ENCODE assay signal across 9 mouse cellular contexts in the genomic region with DNA sequence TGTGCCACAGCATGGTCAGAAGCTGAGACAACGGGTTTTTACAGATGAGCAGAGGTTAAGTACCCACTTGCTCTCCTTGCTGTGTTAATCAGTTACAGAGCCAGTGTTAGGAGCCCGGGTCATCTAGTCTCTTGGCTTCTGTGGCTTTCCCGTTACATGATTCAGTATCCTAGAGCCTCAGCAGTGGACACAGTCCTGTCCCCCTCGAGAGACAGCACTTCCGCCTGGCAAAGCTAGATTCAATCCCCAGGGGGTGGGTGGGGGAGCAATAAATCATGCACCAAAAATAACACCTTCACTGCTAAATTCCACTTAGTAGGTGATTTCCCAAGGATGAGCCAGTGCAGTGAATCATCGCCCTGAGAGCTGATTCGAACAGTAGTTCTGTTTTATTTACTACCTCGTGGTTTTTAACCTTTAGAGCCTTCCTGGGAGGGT. TPM values are rescaled to one million over a fixed set of nuclear protein-coding genes. Genes with fewer than 3 reads are reported as not detected.
DNase-seq lines count a peak whose midpoint lies in the region; TF ChIP-seq lines count a peak whose summit lies in the region.
"Had no signal": no experiment of that assay in that cellular context is flagged by ENCODE, and none has a peak within 500 bp of the region (broad histone marks: within the 10 kb centered on the region; RNA-seq: fewer than 3 reads in every experiment).

No protein-coding gene starts in this region.

- 12% methylated on average over 8 of the region's 8 CpGs for WGBS in spleen, adult 2 months

- intact Hi-C loops in gastrocnemius, postnatal 36 days (cut with DNase I) = no loop called here
- intact Hi-C loops in left cerebral cortex, postnatal 36 days (cut with DNase I) = no loop called here

- no peaks in the 10 kb centered on the region for H3K27me3 ChIP-seq in spleen, adult 2 months (ENCODE audit: control insufficient read depth, insufficient read depth, low read length)
- H3K27me3 ChIP-seq: hindbrain, embryonic 12.5 days had no signal

- no peaks in the 10 kb centered on the region for H3K36me3 ChIP-seq in spleen, adult 2 months (ENCODE audit: control insufficient read depth, insufficient read depth, low read length)
- H3K36me3 ChIP-seq: hindbrain, embryonic 12.5 days had no signal

- TF ChIP-seq CTCF in spleen, adult 2 months (IDR thresholded peaks at IDR 0.05; ENCODE audit: extremely low read depth, insufficient read depth, insufficient read length, insufficient replicate concordance) = no peak

- H3K27ac ChIP-seq in spleen, adult 2 months (ENCODE audit: insufficient read depth, low read length) = 0 out of 2 replicates have a peak overlapping the region, but pooled peaks have one; percentile 12
- H3K27ac ChIP-seq: hindbrain, embryonic 12.5 days had no signal

- DNase-seq in spleen, adult 2 months (ENCODE audit: low read depth in 1 of 2, low spot score in 2 of 2) = no peak
- no peak for DNase-seq in spleen, postnatal 10 days (ENCODE audit: low spot score in 2 of 2)
- DNase-seq in heart, adult 9 months (ENCODE audit: low spot score in 2 of 2) = peak; percentile 66 to 69
- peak; percentile 71 to 81 for DNase-seq in kidney, postnatal 25 days
- DNase-seq in yolk sac, embryonic 10.5 days (ENCODE audit: low spot score) = peak; percentile 79
- DNase-seq in cerebellum, adult 18-20 months = no peak
- DNase-seq in gastrocnemius, postnatal 36 days = no peak
- DNase-seq in left cerebral cortex, postnatal 36 days (ENCODE audit: low spot score in 2 of 2) = no peak

- H3K4me3 ChIP-seq in spleen, adult 2 months (ENCODE audit: extremely low read depth, insufficient read depth, insufficient read length) = no peak overlapping the region
- H3K4me3 ChIP-seq: hindbrain, embryonic 12.5 days had no signal

- peaks cover 32% of the 10 kb centered on the region; the same call in 1 of the 2 replicates for H3K4me1 ChIP-seq in spleen, adult 2 months (ENCODE audit: control insufficient read depth, insufficient read depth, insufficient read length)

- TF ChIP-seq POLR2A in spleen, adult 2 months (IDR thresholded peaks at IDR 0.05; ENCODE audit: low read depth, low read length) = no peak

RNA-seq across cellular contexts. Expression of gene Fam133b, which starts 42.0 kb away (rescaled TPM):
- 3.9 and 4.7 TPM in 2 replicates for polyA plus RNA-seq in spleen, adult 2 months (2012; rRNA removed)
- 10 to 100 TPM; 11.6 to 14.9 TPM for total RNA-seq in gastrocnemius, postnatal 36 days (2021)
- 10 to 100 TPM; 36.0 to 42.5 TPM for total RNA-seq in left cerebral cortex, postnatal 36 days (2021)

Comparison
In these comparisons a context has a peak if more than half of its experiments do, and no peak if none do; other contexts are left out.
1. DNase-seq: peak in heart, adult 9 months (2 of 2), kidney, postnatal 25 days (2 of 2) and yolk sac, embryonic 10.5 days (single experiment); none in spleen, adult 2 months (0 of 2), spleen, postnatal 10 days (0 of 2), cerebellum, adult 18-20 months (0 of 2), gastrocnemius, postnatal 36 days (0 of 2) and left cerebral cortex, postnatal 36 days (0 of 2).